Mouse (Mus musculus) stomach, embryonic 15.5 days (tissue): ENCODE measurements around the gene Gm20696. TPM values are rescaled to one million over a fixed set of nuclear protein-coding genes. Genes with fewer than 3 reads are reported as not detected.
A peak's percentile ranks its signal among the peaks of the same experiment; 100 is the strongest.

Experiments used
- ATAC-seq: fragments of 200-750 bp; cut with Nextera tagmentation; 2 replicates; pipeline ENCODE4 v1.8.0; 2017; ENCODE audit warnings: low read depth, moderate number of reproducible peaks, moderate TSS enrichment; ENCODE audit not compliant: insufficient read depth, low FRiP score
- H3K27ac ChIP-seq: fragments of 300-500 bp; sonication (generic); 2 replicates; pipeline ENCODE4 v1.5.1; 2015; ENCODE audit warnings: mild to moderate bottlenecking, inconsistent platforms
- H3K27me3 ChIP-seq: fragments of 300-500 bp; sonication (generic); replicated peaks from 2 replicates; pipeline ENCODE4 v1.6.1; 2015; ENCODE audit warnings: inconsistent platforms
- H3K36me3 ChIP-seq: fragments of 300-500 bp; sonication (generic); 2 replicates; pipeline ENCODE4 v1.6.1; 2015; ENCODE audit warnings: inconsistent platforms
- H3K4me1 ChIP-seq: fragments of 300-500 bp; sonication (generic); 2 replicates; pipeline ENCODE4 v1.6.1; 2015; ENCODE audit warnings: inconsistent platforms
- H3K4me2 ChIP-seq: fragments of 300-500 bp; sonication (generic); 2 replicates; pipeline ENCODE4 v1.6.1; 2015; ENCODE audit warnings: mild to moderate bottlenecking, inconsistent platforms
- H3K4me3 ChIP-seq: fragments of 300-500 bp; sonication (generic); replicated peaks from 2 replicates; pipeline ENCODE4 v1.5.1; 2015; ENCODE audit warnings: inconsistent platforms
- H3K9ac ChIP-seq: fragments of 300-500 bp; sonication (generic); 2 replicates; pipeline ENCODE4 v1.6.1; 2015; ENCODE audit warnings: inconsistent platforms
- H3K9me3 ChIP-seq: fragments of 300-500 bp; sonication (generic); 2 replicates; pipeline ENCODE4 v1.6.1; 2016; ENCODE audit warnings: inconsistent platforms
- WGBS: fragments of 180-500 bp; shearing (Covaris S2); methylation state at CpG from one replicate; pipeline ENCODE4 v1.1.7; 2015; 5-methylcytosine and 5-hydroxymethylcytosine counted together
- polyA plus RNA-seq: library from polyadenylated mRNA; unstranded; fragments of >200 nt; fragmentation: Nextera tagmentation; extraction: Ambion mirVana; gene quantifications from 2 replicates; pipeline ENCODE4 v1.2.1, GENCODE M21; 2015

Gene Gm20696
- polyA plus RNA-seq, 1 experiment from 2014 or later, result 4.6 TPM

GRCm38 (mm10) chr6:99338593-99339342 lies 327.8 kb downstream of the Gm20696 start:
- Histone ChIP-seq H3K36me3 (no peaks in the 10 kb centered on the region), H3K27me3 (no peaks in the 10 kb centered on the region), H3K9me3 (no peaks in the 10 kb centered on the region), H3K9ac (no peak overlapping the region), H3K27ac (no peak overlapping the region), H3K4me2 (no peak overlapping the region), H3K4me1 (peaks cover 14% of the 10 kb centered on the region; the same call in 1 of the 2 replicates), H3K4me3 (no peak overlapping the region)
- 44% methylated on average over 9 of the region's 9 CpGs for WGBS
- no peak for ATAC-seq

GRCm38 (mm10) chr6:99338174-99338573 lies 328.4 kb downstream of the Gm20696 start:
- H3K4me3 ChIP-seq, result no peak overlapping the region

GRCm38 (mm10) chr6:99337575-99337974 lies 329.0 kb downstream of the Gm20696 start:
- ATAC-seq, result peak; percentile 47; the same call in 1 of the 2 replicates
- Histone ChIP-seq H3K9me3 (no peaks in the 10 kb centered on the region), H3K9ac (no peak overlapping the region), H3K4me3 (no peak overlapping the region), H3K36me3 (no peaks in the 10 kb centered on the region), H3K27me3 (no peaks in the 10 kb centered on the region), H3K27ac (peak overlapping the region; percentile 78), H3K4me2 (0 out of 2 replicates have a peak overlapping the region, but pooled peaks have one; percentile 16), H3K4me1 (peaks cover 14% of the 10 kb centered on the region; the same call in 1 of the 2 replicates)
- 26% methylated on average over 6 of the region's 6 CpGs for WGBS

More at GRCm38 (mm10) chr6:99338174-99338573, 328.4 kb downstream of the Gm20696 start:
- no peaks in the 10 kb centered on the region for H3K27me3 ChIP-seq
- no peaks in the 10 kb centered on the region for H3K36me3 ChIP-seq
- H3K4me1 ChIP-seq, result peaks cover 14% of the 10 kb centered on the region; the same call in 1 of the 2 replicates
- H3K4me2 ChIP-seq, result no peak overlapping the region
- H3K9me3 ChIP-seq, result no peaks in the 10 kb centered on the region
- no peak overlapping the region for H3K9ac ChIP-seq
- no peak for ATAC-seq
- whole genome bisulfite sequencing, result 37% methylated on average over 3 of the region's 3 CpGs
- H3K27ac ChIP-seq, result peak overlapping the region; percentile 78

- ATAC-seq, result no peak
- no peak overlapping the region for H3K4me3 ChIP-seq
- no peaks in the 10 kb centered on the region for H3K36me3 ChIP-seq
- no peak overlapping the region for H3K27ac ChIP-seq
- H3K9me3 ChIP-seq, result no peaks in the 10 kb centered on the region
- no peak overlapping the region for H3K9ac ChIP-seq
- WGBS, result 46% methylated on average over 5 of the region's 5 CpGs
- H3K27me3 ChIP-seq, result no peaks in the 10 kb centered on the region
- H3K4me1 ChIP-seq, result peaks cover 14% of the 10 kb centered on the region; the same call in 1 of the 2 replicates
- no peak overlapping the region for H3K4me2 ChIP-seq
Observed at GRCm38 (mm10) chr6:99336191-99336590, 330.4 kb downstream of the Gm20696 start.

- no peak overlapping the region for H3K4me2 ChIP-seq
Observed at GRCm38 (mm10) chr6:99335174-99335830, 331.3 kb downstream of the Gm20696 start.

GRCm38 (mm10) chr6:99334255-99334654 lies 332.3 kb downstream of the Gm20696 start:
- no peak for ATAC-seq
- peaks cover 13% of the 10 kb centered on the region; the same call in 1 of the 2 replicates for H3K4me1 ChIP-seq

More at GRCm38 (mm10) chr6:99335174-99335830, 331.3 kb downstream of the Gm20696 start:
- Histone ChIP-seq H3K27me3 (no peaks in the 10 kb centered on the region), H3K4me1 (peaks cover 14% of the 10 kb centered on the region; the same call in 1 of the 2 replicates), H3K9me3 (no peaks in the 10 kb centered on the region), H3K36me3 (no peaks in the 10 kb centered on the region), H3K4me3 (no peak overlapping the region), H3K27ac (no peak overlapping the region), H3K9ac (no peak overlapping the region)
- 74% methylated on average over 13 of the region's 13 CpGs for WGBS
- ATAC-seq, result no peak

GRCm38 (mm10) chr6:99333127-99333526 lies 333.5 kb downstream of the Gm20696 start:
- no peak overlapping the region for H3K4me3 ChIP-seq
- H3K9me3 ChIP-seq, result no peaks in the 10 kb centered on the region
- no peak for ATAC-seq
- WGBS, result 81% methylated on average over 5 of the region's 5 CpGs
- H3K36me3 ChIP-seq, result no peaks in the 10 kb centered on the region
- no peak overlapping the region for H3K9ac ChIP-seq
- peaks cover 6% of the 10 kb centered on the region; the same call in 1 of the 2 replicates for H3K4me1 ChIP-seq
- no peak overlapping the region for H3K27ac ChIP-seq
- H3K4me2 ChIP-seq, result no peak overlapping the region
- H3K27me3 ChIP-seq, result no peaks in the 10 kb centered on the region

More at GRCm38 (mm10) chr6:99334255-99334654, 332.3 kb downstream of the Gm20696 start:
- Histone ChIP-seq H3K36me3 (no peaks in the 10 kb centered on the region), H3K4me3 (no peak overlapping the region), H3K27ac (no peak overlapping the region), H3K27me3 (no peaks in the 10 kb centered on the region), H3K9me3 (no peaks in the 10 kb centered on the region), H3K9ac (no peak overlapping the region), H3K4me2 (no peak overlapping the region)
- WGBS, result 88% methylated on average over 3 of the region's 3 CpGs

GRCm38 (mm10) chr6:99330169-99330568 lies 336.4 kb downstream of the Gm20696 start:
- Histone ChIP-seq H3K4me3 (no peak overlapping the region), H3K4me1 (no peaks in the 10 kb centered on the region; the same call in 1 of the 2 replicates), H3K27me3 (no peaks in the 10 kb centered on the region), H3K9ac (no peak overlapping the region), H3K27ac (no peak overlapping the region), H3K9me3 (no peaks in the 10 kb centered on the region), H3K36me3 (no peaks in the 10 kb centered on the region), H3K4me2 (no peak overlapping the region)
- no peak for ATAC-seq
- 90% methylated on average over 4 of the region's 4 CpGs for WGBS

- Histone ChIP-seq H3K27ac (no peak overlapping the region), H3K4me2 (no peak overlapping the region), H3K4me3 (no peak overlapping the region), H3K9me3 (no peaks in the 10 kb centered on the region), H3K4me1 (no peaks in the 10 kb centered on the region; the same call in 1 of the 2 replicates), H3K36me3 (no peaks in the 10 kb centered on the region), H3K9ac (no peak overlapping the region), H3K27me3 (no peaks in the 10 kb centered on the region)
- no peak for ATAC-seq
- 39% methylated on average over 2 of the region's 2 CpGs for WGBS
Observed at GRCm38 (mm10) chr6:99328634-99329033, 338.0 kb downstream of the Gm20696 start.

- no peaks in the 10 kb centered on the region for H3K27me3 ChIP-seq
- 61% methylated on average over 6 of the region's 6 CpGs for WGBS
- no peak overlapping the region for H3K9ac ChIP-seq
- H3K4me2 ChIP-seq, result no peak overlapping the region
- ATAC-seq, result no peak
- no peak overlapping the region for H3K4me3 ChIP-seq
- no peak overlapping the region for H3K27ac ChIP-seq
- no peaks in the 10 kb centered on the region for H3K9me3 ChIP-seq
- H3K4me1 ChIP-seq, result no peaks in the 10 kb centered on the region; the same call in 1 of the 2 replicates
- no peaks in the 10 kb centered on the region for H3K36me3 ChIP-seq
Observed at GRCm38 (mm10) chr6:99328146-99328545, 338.5 kb downstream of the Gm20696 start.

- no peak for ATAC-seq
- no peak overlapping the region for H3K4me3 ChIP-seq
- H3K9ac ChIP-seq, result no peak overlapping the region
- H3K4me1 ChIP-seq, result no peaks in the 10 kb centered on the region; the same call in 1 of the 2 replicates
- no peaks in the 10 kb centered on the region for H3K27me3 ChIP-seq
- H3K4me2 ChIP-seq, result no peak overlapping the region
- no peaks in the 10 kb centered on the region for H3K9me3 ChIP-seq
- H3K36me3 ChIP-seq, result no peaks in the 10 kb centered on the region
- no peak overlapping the region for H3K27ac ChIP-seq
- 68% methylated on average over 11 of the region's 11 CpGs for WGBS
Observed at GRCm38 (mm10) chr6:99327721-99328120, 338.9 kb downstream of the Gm20696 start.

GRCm38 (mm10) chr6:99325881-99326280 lies 340.7 kb downstream of the Gm20696 start:
- no peak for ATAC-seq
- H3K27ac ChIP-seq, result no peak overlapping the region

More at GRCm38 (mm10) chr6:99325881-99326280, 340.7 kb downstream of the Gm20696 start:
- Histone ChIP-seq H3K9ac (no peak overlapping the region), H3K4me1 (no peaks in the 10 kb centered on the region; the same call in 1 of the 2 replicates), H3K4me2 (no peak overlapping the region), H3K9me3 (no peaks in the 10 kb centered on the region), H3K36me3 (no peaks in the 10 kb centered on the region), H3K4me3 (no peak overlapping the region), H3K27me3 (no peaks in the 10 kb centered on the region)
- 86% methylated on average over 2 of the region's 2 CpGs for WGBS
